Mouse (Mus musculus) heart, postnatal 4 days (tissue): Measurements from ENCODE around the gene Sgta. TPM values are rescaled to one million over a fixed set of nuclear protein-coding genes. Genes with fewer than 3 reads are reported as not detected.
"Not testable (repeated sequence)": the region's sequence is repeated elsewhere in the genome, so short reads cannot be mapped to it uniquely, and the experiment has no call there.

Experiments
- DNase-seq: peaks from one replicate; pipeline ENCODE4 v3.0.0; 2021
- total RNA-seq, 2 experiments: library from RNA; stranded (reverse); gene quantifications; 2 replicates each; pipeline ENCODE4 v1.2.3; 2021

The Sgta gene
- total RNA-seq, 2 experiments from 2014 or later: 102 to 103 TPM

GRCm38 (mm10) chr10:81057406-81058130, 2.4 kb downstream of the Sgta start:
- DNase-seq: peak; percentile 38

- not testable (repeated sequence) for DNase-seq
Measured at GRCm38 (mm10) chr10:81055802-81056340, 4.1 kb downstream of the Sgta start.

GRCm38 (mm10) chr10:81055169-81055568, 4.8 kb downstream of the Sgta start:
- DNase-seq: no peak

GRCm38 (mm10) chr10:81052577-81052976, 7.4 kb downstream of the Sgta start:
- DNase-seq: no peak

GRCm38 (mm10) chr10:81051133-81051532, 8.8 kb downstream of the Sgta start:
- no peak for DNase-seq

GRCm38 (mm10) chr10:81050645-81051044, 9.3 kb downstream of the Sgta start:
- no peak for DNase-seq

- not testable (repeated sequence) for DNase-seq
Measured at GRCm38 (mm10) chr10:81045246-81045645, 14.7 kb downstream of the Sgta start.

GRCm38 (mm10) chr10:81041458-81042175, 18.4 kb downstream of the Sgta start:
- peak; percentile 81 for DNase-seq

- peak; percentile 100 for DNase-seq
Measured at GRCm38 (mm10) chr10:81036988-81037580, 22.9 kb downstream of the Sgta start, which contains the start of gene Slc39a3. TSS of gene Slc39a3 (minus strand) at chr10:81037426.

- no peak for DNase-seq
Measured at GRCm38 (mm10) chr10:81036251-81036650, 23.7 kb downstream of the Sgta start.

GRCm38 (mm10) chr10:81033586-81033985, 26.4 kb downstream of the Sgta start:
- no peak for DNase-seq

- no peak for DNase-seq
Measured at GRCm38 (mm10) chr10:81029031-81029430, 30.9 kb downstream of the Sgta start.

GRCm38 (mm10) chr10:81028219-81028618, 31.8 kb downstream of the Sgta start:
- no peak for DNase-seq

GRCm38 (mm10) chr10:81027331-81027730, 32.6 kb downstream of the Sgta start:
- DNase-seq: peak; percentile 31

GRCm38 (mm10) chr10:81026857-81027256, 33.1 kb downstream of the Sgta start:
- DNase-seq: no peak

GRCm38 (mm10) chr10:81025639-81026275, 34.2 kb downstream of the Sgta start, which contains the start of gene Diras1:
TSS of gene Diras1 (minus strand) at chr10:81025662.
- no peak for DNase-seq

GRCm38 (mm10) chr10:81025047-81025621, 34.8 kb downstream of the Sgta start:
- DNase-seq: peak; percentile 37

- no peak for DNase-seq
Measured at GRCm38 (mm10) chr10:81024346-81024937, 35.5 kb downstream of the Sgta start.

GRCm38 (mm10) chr10:81022744-81023143, 37.2 kb downstream of the Sgta start:
- DNase-seq: no peak

- DNase-seq: no peak
Measured at GRCm38 (mm10) chr10:81021547-81022110, 38.4 kb downstream of the Sgta start.

GRCm38 (mm10) chr10:81020207-81020606, 39.8 kb downstream of the Sgta start:
- DNase-seq: no peak
